Mouse (Mus musculus) embryonic facial prominence, embryonic 13.5 days (tissue): ENCODE measurements around the gene Map1lc3b. TPM values are rescaled to one million over a fixed set of nuclear protein-coding genes. Genes with fewer than 3 reads are reported as not detected.
A peak's percentile ranks its signal among the peaks of the same experiment; 100 is the strongest.

ENCODE experiments used
- ATAC-seq: fragments of 200-750 bp; cut with Nextera tagmentation; 2 replicates; pipeline ENCODE4 v1.8.0; 2017; ENCODE audit warnings: low read depth; ENCODE audit not compliant: insufficient number of reproducible peaks, insufficient read depth, low FRiP score, low TSS enrichment
- H3K27ac ChIP-seq: fragments of 300-500 bp; sonication (generic); 2 replicates; pipeline ENCODE4 v1.5.1; 2015; ENCODE audit warnings: moderate library complexity, mild to moderate bottlenecking, inconsistent platforms
- H3K27me3 ChIP-seq: fragments of 300-500 bp; sonication (generic); 2 replicates; pipeline ENCODE4 v1.6.1; 2015; ENCODE audit warnings: mild to moderate bottlenecking, inconsistent platforms
- H3K36me3 ChIP-seq: fragments of 300-500 bp; sonication (generic); 2 replicates; pipeline ENCODE4 v1.6.1; 2015; ENCODE audit warnings: mild to moderate bottlenecking, inconsistent platforms
- H3K4me1 ChIP-seq: fragments of 300-500 bp; sonication (generic); 2 replicates; pipeline ENCODE4 v1.6.1; 2015; ENCODE audit warnings: inconsistent platforms
- H3K4me2 ChIP-seq: fragments of 300-500 bp; sonication (generic); 2 replicates; pipeline ENCODE4 v1.6.1; 2015; ENCODE audit warnings: moderate library complexity, mild to moderate bottlenecking, inconsistent platforms
- H3K4me3 ChIP-seq: fragments of 300-500 bp; sonication (generic); 2 replicates; pipeline ENCODE4 v1.5.1; 2015; ENCODE audit warnings: mild to moderate bottlenecking, inconsistent platforms
- H3K9ac ChIP-seq: fragments of 300-500 bp; sonication (generic); 2 replicates; pipeline ENCODE4 v1.6.1; 2015; ENCODE audit warnings: mild to moderate bottlenecking, inconsistent platforms
- H3K9me3 ChIP-seq: fragments of 300-500 bp; sonication (generic); 2 replicates; pipeline ENCODE4 v1.6.1; 2016; ENCODE audit warnings: inconsistent platforms
- WGBS: fragments of 180-500 bp; shearing (Covaris S2); methylation state at CpG from one replicate; pipeline ENCODE4 v1.1.7; 2015; ENCODE audit warnings: mixed read lengths; 5-methylcytosine and 5-hydroxymethylcytosine counted together
- polyA plus RNA-seq: library from polyadenylated mRNA; unstranded; fragments of >200 nt; fragmentation: Nextera tagmentation; extraction: Ambion mirVana; gene quantifications from 2 replicates; pipeline ENCODE4 v1.2.1, GENCODE M21; 2015

Map1lc3b gene
- polyA plus RNA-seq, 1 experiment from 2014 or later = 206 TPM

- H3K27me3 ChIP-seq = no peaks in the 10 kb centered on the region
- no peak overlapping the region for H3K4me2 ChIP-seq
- H3K4me1 ChIP-seq = peaks cover 18% of the 10 kb centered on the region; the same call in 1 of the 2 replicates
- H3K9me3 ChIP-seq = no peaks in the 10 kb centered on the region
- 73% methylated on average over 7 of the region's 7 CpGs for WGBS
- no peak overlapping the region for H3K4me3 ChIP-seq
- ATAC-seq = no peak
- H3K27ac ChIP-seq = no peak overlapping the region
- peaks cover 39% of the 10 kb centered on the region for H3K36me3 ChIP-seq
- no peak overlapping the region for H3K9ac ChIP-seq
These were observed 29.3 kb downstream of the Map1lc3b start for GRCm38 (mm10) chr8:121619401-121619995.

DNA sequence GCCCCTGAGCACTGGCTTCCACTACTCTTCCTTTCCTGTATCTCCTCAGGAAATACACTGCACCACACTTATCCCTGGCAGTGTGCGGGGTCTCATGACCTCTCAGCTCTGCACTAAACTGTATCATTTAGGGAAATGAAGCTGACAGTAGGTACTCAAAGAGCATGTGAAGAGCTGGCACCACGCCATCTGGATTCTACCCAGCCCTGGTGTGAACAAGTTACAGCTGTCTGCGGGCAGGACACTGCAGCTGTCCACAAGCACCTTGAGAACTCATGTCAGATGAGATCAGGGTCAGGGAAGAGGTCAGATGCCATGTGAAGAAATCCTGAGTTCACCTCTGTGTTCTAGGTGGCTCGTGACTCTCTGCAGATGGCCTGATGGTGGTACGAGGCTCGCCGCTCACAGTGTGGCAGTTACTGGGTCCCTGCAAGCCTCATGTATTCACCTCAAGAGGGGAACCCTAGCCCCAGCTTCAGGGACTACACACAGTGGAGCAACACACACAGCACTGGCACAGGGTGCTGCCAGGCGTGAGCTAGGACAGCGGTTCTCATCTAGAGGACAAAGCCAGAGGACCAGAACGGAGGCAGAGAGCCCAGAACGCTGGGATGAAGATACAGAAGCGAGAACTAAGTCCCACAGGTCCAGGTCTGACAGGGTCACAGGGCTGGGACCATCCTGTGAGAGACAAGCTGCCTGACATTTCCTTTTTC lies 30.8 kb downstream of the Map1lc3b start:
- Histone ChIP-seq H3K4me3 (no peak overlapping the region), H3K4me2 (no peak overlapping the region), H3K36me3 (peaks cover 29% of the 10 kb centered on the region), H3K4me1 (peaks cover 26% of the 10 kb centered on the region), H3K9ac (no peak overlapping the region), H3K27ac (no peak overlapping the region), H3K27me3 (no peaks in the 10 kb centered on the region), H3K9me3 (no peaks in the 10 kb centered on the region)
- ATAC-seq = no peak
- WGBS = 79% methylated on average over 12 of the region's 12 CpGs

DNA sequence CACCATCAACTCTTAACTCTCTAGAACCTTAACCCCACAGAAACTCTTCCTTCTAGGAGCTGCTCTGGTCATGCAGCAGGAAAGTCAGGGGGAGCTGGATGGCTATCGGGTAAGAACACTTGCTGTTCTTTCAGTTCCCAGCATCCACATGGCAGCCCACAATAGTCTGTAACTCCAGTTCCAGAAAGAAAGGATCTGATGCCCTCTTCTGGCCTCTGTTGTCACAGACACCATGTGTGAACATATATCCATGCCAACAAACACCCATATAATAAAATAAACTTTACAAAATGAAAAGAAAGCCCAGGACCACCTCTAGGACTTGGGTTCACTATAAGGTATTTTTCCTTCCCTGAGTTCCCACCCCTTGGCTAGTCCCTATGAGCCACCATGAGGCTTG lies 31.7 kb downstream of the Map1lc3b start:
- H3K9ac ChIP-seq = no peak overlapping the region
- 62% methylated on average over 1 of the region's 1 CpGs for WGBS
- peaks cover 29% of the 10 kb centered on the region for H3K4me1 ChIP-seq
- no peaks in the 10 kb centered on the region for H3K9me3 ChIP-seq
- no peaks in the 10 kb centered on the region for H3K27me3 ChIP-seq
- no peak overlapping the region for H3K4me3 ChIP-seq
- peaks cover 30% of the 10 kb centered on the region for H3K36me3 ChIP-seq
- no peak overlapping the region for H3K27ac ChIP-seq
- no peak for ATAC-seq
- no peak overlapping the region for H3K4me2 ChIP-seq

DNA sequence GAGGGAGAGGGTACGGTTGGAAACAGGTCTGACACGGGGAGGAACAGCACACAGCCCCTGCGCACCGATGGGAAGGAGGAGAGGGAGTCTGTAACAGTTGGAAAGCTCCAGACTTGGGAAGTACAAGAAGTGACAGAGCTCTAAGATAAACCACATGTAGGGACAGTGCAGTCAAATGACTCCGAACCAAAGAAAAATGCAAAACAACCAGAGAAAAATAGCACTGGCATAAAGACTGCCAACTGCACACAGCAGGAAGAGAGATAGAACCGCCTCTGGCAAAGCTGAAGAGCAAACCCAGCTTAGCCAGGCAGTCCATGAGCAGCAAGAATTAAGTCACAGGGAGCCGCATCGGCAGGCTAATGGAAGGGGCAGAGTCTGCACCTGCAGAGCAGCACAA lies 32.9 kb downstream of the Map1lc3b start:
- Histone ChIP-seq H3K4me3 (no peak overlapping the region), H3K27ac (no peak overlapping the region), H3K9me3 (no peaks in the 10 kb centered on the region), H3K27me3 (no peaks in the 10 kb centered on the region), H3K4me2 (no peak overlapping the region), H3K4me1 (peaks cover 29% of the 10 kb centered on the region), H3K36me3 (peaks cover 30% of the 10 kb centered on the region), H3K9ac (no peak overlapping the region)
- no peak for ATAC-seq
- WGBS = 82% methylated on average over 8 of the region's 8 CpGs

DNA sequence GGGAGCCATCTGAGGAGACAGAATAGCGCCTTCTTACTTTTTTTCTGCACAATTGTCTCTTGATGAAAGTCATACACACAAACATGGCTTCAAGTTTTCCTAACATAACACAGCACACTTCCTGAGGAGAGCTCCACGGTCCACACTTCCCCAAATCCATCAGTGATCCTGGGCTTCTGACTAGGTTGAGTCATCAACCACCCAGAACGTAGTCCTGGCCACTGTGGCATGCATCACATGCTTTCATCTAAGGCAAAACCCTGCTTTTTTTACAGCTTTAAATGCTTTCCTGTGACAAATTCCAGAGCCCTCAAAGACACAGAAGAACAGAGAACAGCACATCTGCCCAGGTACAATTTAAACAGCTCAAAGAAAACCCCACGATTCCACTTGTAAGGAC lies 38.5 kb downstream of the Map1lc3b start:
- Histone ChIP-seq H3K9ac (no peak overlapping the region), H3K4me1 (peaks cover 26% of the 10 kb centered on the region), H3K9me3 (no peaks in the 10 kb centered on the region), H3K4me2 (no peak overlapping the region), H3K36me3 (peaks cover 42% of the 10 kb centered on the region), H3K27ac (no peak overlapping the region), H3K4me3 (no peak overlapping the region), H3K27me3 (no peaks in the 10 kb centered on the region)
- no peak for ATAC-seq
- 91% methylated on average over 4 of the region's 4 CpGs for WGBS

DNA sequence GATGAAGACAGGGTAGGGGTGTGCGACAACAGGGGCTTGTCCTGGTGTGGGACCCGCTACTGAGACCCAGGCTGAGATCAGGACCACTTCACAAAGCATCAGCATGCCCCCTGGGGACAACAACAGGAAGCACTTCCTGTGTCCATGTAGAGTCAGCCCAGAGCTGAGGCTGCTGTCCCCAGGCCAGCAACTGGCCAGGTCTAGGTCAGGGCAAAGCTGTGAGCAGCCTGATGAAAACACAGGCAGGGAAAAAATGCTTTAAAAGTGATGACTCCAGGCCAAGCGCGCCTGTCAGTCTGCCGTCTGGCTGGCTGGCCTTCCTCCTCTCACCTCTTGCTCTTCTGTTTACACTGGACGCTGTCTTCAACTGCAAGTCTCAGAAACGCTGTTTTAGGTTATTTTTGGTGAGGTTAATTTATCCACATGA lies 41.5 kb downstream of the Map1lc3b start:
- 51% methylated on average over 7 of the region's 7 CpGs for WGBS
- H3K27ac ChIP-seq = no peak overlapping the region
- peaks cover 27% of the 10 kb centered on the region for H3K4me1 ChIP-seq
- H3K9ac ChIP-seq = no peak overlapping the region
- no peak overlapping the region for H3K4me3 ChIP-seq
- H3K9me3 ChIP-seq = no peaks in the 10 kb centered on the region
- no peaks in the 10 kb centered on the region for H3K27me3 ChIP-seq
- ATAC-seq = no peak
- H3K4me2 ChIP-seq = no peak overlapping the region
- peaks cover 42% of the 10 kb centered on the region for H3K36me3 ChIP-seq

GRCm38 (mm10) chr8:121632401-121632800 lies 42.2 kb downstream of the Map1lc3b start:
- peaks cover 33% of the 10 kb centered on the region for H3K4me1 ChIP-seq
- H3K27ac ChIP-seq = no peak overlapping the region
- H3K9me3 ChIP-seq = no peaks in the 10 kb centered on the region
- ATAC-seq = no peak
- no peaks in the 10 kb centered on the region for H3K27me3 ChIP-seq
- no peak overlapping the region for H3K4me3 ChIP-seq
- 66% methylated on average over 5 of the region's 5 CpGs for WGBS
- peaks cover 35% of the 10 kb centered on the region for H3K36me3 ChIP-seq
- no peak overlapping the region for H3K4me2 ChIP-seq
- H3K9ac ChIP-seq = no peak overlapping the region

DNA sequence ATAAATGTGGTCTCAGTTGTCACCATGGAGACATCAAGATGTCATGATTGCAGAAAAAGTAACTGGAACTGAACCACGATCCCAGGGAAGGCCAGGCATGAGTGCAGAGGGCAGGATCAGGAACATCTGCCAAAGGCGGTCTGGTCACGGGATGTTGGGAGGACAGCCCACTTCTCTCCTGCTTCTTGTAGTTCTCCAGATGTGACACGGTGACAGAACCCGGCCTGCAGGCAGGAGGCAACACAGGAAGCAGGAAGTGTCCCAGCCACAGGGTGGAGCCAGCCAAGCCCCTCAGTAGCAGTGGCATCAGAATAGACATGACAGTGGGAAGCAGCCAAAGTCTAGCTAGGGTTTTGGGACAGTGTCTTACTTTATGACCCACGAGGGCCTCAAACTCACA lies 45.4 kb downstream of the Map1lc3b start:
- Histone ChIP-seq H3K27ac (peak overlapping the region; percentile 48; the same call in 1 of the 2 replicates), H3K27me3 (no peaks in the 10 kb centered on the region), H3K4me2 (no peak overlapping the region), H3K36me3 (peaks cover 22% of the 10 kb centered on the region; the same call in 1 of the 2 replicates), H3K4me1 (peaks cover 45% of the 10 kb centered on the region), H3K9ac (no peak overlapping the region), H3K9me3 (no peaks in the 10 kb centered on the region), H3K4me3 (no peak overlapping the region)
- no peak for ATAC-seq
- WGBS = 45% methylated on average over 6 of the region's 6 CpGs

DNA sequence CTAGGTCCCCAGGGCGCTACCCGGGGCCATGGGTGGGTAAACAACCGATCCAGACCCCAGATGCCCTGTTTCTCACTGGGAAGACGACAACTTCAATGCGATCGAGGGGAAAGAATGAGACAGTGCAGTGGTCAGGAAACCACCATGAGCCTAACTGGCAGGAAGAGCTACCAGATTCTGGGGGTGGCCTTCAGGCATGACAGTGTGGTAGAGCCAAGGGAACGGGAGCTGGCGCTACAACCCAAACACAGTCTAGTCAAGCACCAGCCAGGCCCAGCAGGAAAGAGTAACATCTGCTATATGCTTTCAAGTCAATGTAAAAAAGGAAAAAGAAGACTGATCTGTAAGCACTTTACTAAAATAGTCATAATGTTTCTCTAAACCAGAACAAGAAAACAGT lies 46.0 kb downstream of the Map1lc3b start:
- peak overlapping the region; percentile 48; the same call in 1 of the 2 replicates for H3K27ac ChIP-seq
- 82% methylated on average over 8 of the region's 8 CpGs for WGBS

DNA sequence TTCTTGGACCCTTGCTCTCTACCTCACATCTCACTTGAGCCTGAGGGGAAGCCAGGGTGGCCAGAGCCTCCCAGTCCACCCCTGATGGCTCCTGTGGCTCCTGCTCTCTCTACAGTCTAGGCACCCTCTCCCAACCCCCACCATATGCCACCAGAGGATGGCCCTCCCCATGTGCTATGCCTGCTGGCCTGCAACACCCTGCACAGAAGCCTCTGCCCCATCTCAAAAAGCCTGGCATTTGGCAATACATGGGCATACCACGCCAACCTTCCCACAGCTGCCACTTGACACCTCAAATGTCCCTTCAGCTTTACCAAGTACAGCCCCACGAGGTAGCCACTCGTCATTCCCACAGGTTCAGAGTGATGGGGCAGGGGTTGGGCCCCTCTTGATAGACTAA lies 52.6 kb downstream of the Map1lc3b start:
- no peaks in the 10 kb centered on the region for H3K27me3 ChIP-seq
- peak overlapping the region; percentile 27; the same call in 1 of the 2 replicates for H3K9ac ChIP-seq
- H3K9me3 ChIP-seq = no peaks in the 10 kb centered on the region
- no peak overlapping the region for H3K4me2 ChIP-seq
- ATAC-seq = no peak
- peaks cover 61% of the 10 kb centered on the region for H3K4me1 ChIP-seq
- H3K4me3 ChIP-seq = no peak overlapping the region
- peak overlapping the region; percentile 45; the same call in 1 of the 2 replicates for H3K27ac ChIP-seq
- peaks cover 3% of the 10 kb centered on the region; the same call in 1 of the 2 replicates for H3K36me3 ChIP-seq
- 62% methylated on average over 3 of the region's 3 CpGs for WGBS

More for the DNA sequence above, 46.0 kb downstream of the Map1lc3b start:
- Histone ChIP-seq H3K36me3 (peaks cover 22% of the 10 kb centered on the region; the same call in 1 of the 2 replicates), H3K9ac (no peak overlapping the region), H3K4me3 (no peak overlapping the region), H3K27me3 (no peaks in the 10 kb centered on the region), H3K4me1 (peaks cover 49% of the 10 kb centered on the region), H3K9me3 (no peaks in the 10 kb centered on the region), H3K4me2 (no peak overlapping the region)
- ATAC-seq = no peak

DNA sequence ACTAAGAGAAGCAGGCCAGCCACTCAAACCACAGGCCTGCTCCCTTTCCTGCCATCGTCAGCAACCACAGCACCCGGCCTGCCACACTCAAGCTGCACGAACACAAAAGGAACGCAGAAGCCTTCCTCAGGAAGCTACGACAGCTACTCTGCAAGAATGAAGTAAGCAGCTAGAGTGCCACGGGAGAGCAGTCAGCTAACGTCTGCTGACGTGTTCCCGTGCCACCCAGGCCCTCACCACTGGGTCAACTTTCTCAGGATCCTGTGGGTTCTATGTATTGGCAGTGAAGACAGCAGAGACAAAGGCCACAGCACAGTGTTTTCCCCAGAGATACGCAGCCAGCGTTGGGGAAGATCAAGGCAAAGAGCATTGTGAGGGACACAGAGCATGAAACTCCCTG lies 53.2 kb downstream of the Map1lc3b start:
- peak overlapping the region; percentile 45 for H3K27ac ChIP-seq
- no peak overlapping the region for H3K4me2 ChIP-seq
- H3K27me3 ChIP-seq = no peaks in the 10 kb centered on the region
- no peaks in the 10 kb centered on the region for H3K36me3 ChIP-seq
- ATAC-seq = no peak
- 72% methylated on average over 11 of the region's 11 CpGs for WGBS
- 0 out of 2 replicates have a peak overlapping the region, but pooled peaks have one; percentile 27 for H3K9ac ChIP-seq
- no peaks in the 10 kb centered on the region for H3K9me3 ChIP-seq
- H3K4me3 ChIP-seq = no peak overlapping the region
- H3K4me1 ChIP-seq = peaks cover 63% of the 10 kb centered on the region
